Mouse (Mus musculus) heart, embryonic 14.5 days (tissue): ENCODE measurements around the gene Nebl. TPM values are rescaled to one million over a fixed set of nuclear protein-coding genes. Genes with fewer than 3 reads are reported as not detected.

Experiments
- ATAC-seq: fragments of 200-750 bp; cut with Nextera tagmentation; 2 replicates; pipeline ENCODE4 v1.8.0; 2017; ENCODE audit warnings: low read depth, moderate TSS enrichment; ENCODE audit not compliant: insufficient number of reproducible peaks, insufficient read depth, low FRiP score
- H3K27ac ChIP-seq, 2 experiments: fragments of 200-500 bp in 1 of 2; fragments of 300-500 bp in 1 of 2; sonication (generic) in 1 of 2; replicated peaks in 1 of 2; 2 replicates each; pipeline ENCODE4 v1.5.1; 2012 to 2014; ENCODE audit warnings: low read depth in 2 of 2, low read length in 2 of 2, control low read depth in 1 of 2, mild to moderate bottlenecking in 1 of 2, mixed read lengths in 1 of 2; ENCODE audit not compliant: control insufficient read depth in 1 of 2, insufficient read depth in 1 of 2
- H3K27me3 ChIP-seq: fragments of 300-500 bp; sonication (generic); 2 replicates; pipeline ENCODE4 v1.6.1; 2014; ENCODE audit warnings: mild to moderate bottlenecking, low read length, control low read depth; ENCODE audit not compliant: control insufficient read depth, insufficient read depth
- H3K36me3 ChIP-seq: fragments of 300-500 bp; sonication (generic); 2 replicates; pipeline ENCODE4 v1.6.1; 2014; ENCODE audit warnings: mild to moderate bottlenecking, control low read depth, low read length, mixed read lengths; ENCODE audit not compliant: control insufficient read depth, insufficient read depth
- H3K4me1 ChIP-seq, 2 experiments: fragments of 200-500 bp in 1 of 2; fragments of 300-500 bp in 1 of 2; sonication (generic) in 1 of 2; 2 replicates each; pipeline ENCODE4 v1.6.1; 2012 to 2014; ENCODE audit warnings: low read length in 2 of 2, control low read depth in 1 of 2, mixed read lengths in 1 of 2; ENCODE audit not compliant: control insufficient read depth in 2 of 2, insufficient read depth in 2 of 2
- H3K4me2 ChIP-seq: fragments of 300-500 bp; sonication (generic); 2 replicates; pipeline ENCODE4 v1.6.1; 2014; ENCODE audit warnings: mild to moderate bottlenecking, low read length
- H3K4me3 ChIP-seq, 2 experiments: fragments of 200-500 bp in 1 of 2; fragments of 300-500 bp in 1 of 2; sonication (generic) in 1 of 2; 2 replicates each; pipeline ENCODE4 v1.5.1; 2012 to 2014; ENCODE audit warnings: low read length in 2 of 2, mild to moderate bottlenecking in 2 of 2, control low read depth in 1 of 2, low read depth in 1 of 2, moderate library complexity in 1 of 2; ENCODE audit not compliant: control insufficient read depth in 1 of 2, insufficient read depth in 1 of 2
- H3K9ac ChIP-seq: fragments of 300-500 bp; sonication (generic); 2 replicates; pipeline ENCODE4 v1.6.1; 2014; ENCODE audit warnings: mild to moderate bottlenecking, low read length
- H3K9me3 ChIP-seq: fragments of 300-500 bp; sonication (generic); 2 replicates; pipeline ENCODE4 v1.6.1; 2016; ENCODE audit warnings: low read length, control low read depth; ENCODE audit not compliant: control insufficient read depth
- WGBS: fragments of 180-500 bp; shearing (Covaris S2); extraction: QIAGEN DNeasy Blood & Tissue Kit; methylation state at CpG from one replicate; pipeline ENCODE4 v1.1.7; 2014; 5-methylcytosine and 5-hydroxymethylcytosine counted together
- polyA plus RNA-seq: library from polyadenylated mRNA; unstranded; fragments of >200 nt; fragmentation: Nextera tagmentation; extraction: Ambion mirVana; gene quantifications from 2 replicates; pipeline ENCODE4 v1.2.1, GENCODE M21; 2014

Nebl gene
- polyA plus RNA-seq, 1 experiment from 2014 or later = 364 TPM

DNA sequence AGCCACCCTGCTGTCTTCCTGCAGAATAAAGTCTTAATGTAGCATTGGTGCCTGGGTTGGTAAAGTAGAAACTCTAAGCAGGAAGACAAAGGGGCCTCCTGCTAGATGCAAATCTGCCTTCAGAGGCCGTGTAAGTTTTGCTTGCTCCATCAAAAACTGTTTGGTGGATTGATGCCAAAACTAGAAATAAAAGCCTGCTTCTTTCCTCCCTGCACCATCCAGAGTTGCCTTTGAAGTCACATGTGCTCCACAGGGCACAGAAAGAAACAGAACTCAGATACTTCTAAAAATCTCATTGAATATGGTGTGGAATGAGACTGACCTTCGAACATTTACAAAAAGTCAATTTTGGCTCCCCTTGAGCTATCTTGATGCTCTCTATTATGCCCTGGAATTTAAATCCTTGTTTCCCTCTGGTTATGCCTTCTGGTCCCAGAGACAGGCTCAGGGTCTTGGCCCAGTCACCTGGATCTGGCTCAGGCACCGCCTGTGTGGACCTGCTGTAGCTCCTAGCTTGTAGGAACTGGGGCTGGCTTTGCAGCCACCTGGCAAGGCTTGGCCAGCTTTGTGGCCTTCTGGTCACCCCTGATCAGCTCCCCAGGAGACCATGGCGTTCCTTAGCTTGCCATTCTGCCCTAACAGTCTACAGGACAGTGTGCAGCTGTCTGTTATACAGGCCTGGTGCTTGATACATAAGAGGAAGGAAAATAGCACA is 47.8 kb downstream of the Nebl start:
- ATAC-seq = no peak
- Histone ChIP-seq H3K36me3 (no peaks in the 10 kb centered on the region), H3K4me1 (no peaks in the 10 kb centered on the region), H3K27me3 (no peaks in the 10 kb centered on the region), H3K4me3 (no peak overlapping the region), H3K9ac (no peak overlapping the region), H3K27ac (no peak overlapping the region), H3K9me3 (no peaks in the 10 kb centered on the region), H3K4me2 (no peak overlapping the region)
- 70% methylated on average over 4 of the region's 4 CpGs for WGBS

DNA sequence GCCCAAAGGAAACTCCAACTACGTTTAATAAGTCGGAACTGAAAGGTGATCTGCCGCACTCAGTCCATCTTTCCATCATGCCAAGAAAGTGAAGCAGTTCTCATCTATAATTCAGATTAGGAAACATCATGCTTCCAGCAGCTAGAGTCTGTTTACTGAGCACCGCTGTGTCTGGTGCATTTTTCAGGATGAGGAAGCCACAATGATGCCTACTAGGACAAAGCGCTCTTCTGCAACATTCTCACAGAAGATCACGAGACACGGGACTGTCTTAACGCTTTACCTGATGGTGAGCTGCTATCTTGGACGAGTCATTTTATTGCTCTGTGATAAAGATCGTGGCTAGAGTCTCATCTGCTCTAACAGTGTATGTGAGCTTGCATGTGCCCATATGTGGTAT is 59.1 kb downstream of the Nebl start:
- WGBS = 87% methylated on average over 10 of the region's 10 CpGs
- Histone ChIP-seq H3K9me3 (no peaks in the 10 kb centered on the region), H3K9ac (no peak overlapping the region), H3K4me3 (no peak overlapping the region), H3K4me1 (no peaks in the 10 kb centered on the region), H3K27me3 (no peaks in the 10 kb centered on the region), H3K36me3 (no peaks in the 10 kb centered on the region), H3K4me2 (no peak overlapping the region), H3K27ac (no peak overlapping the region)
- ATAC-seq = no peak

DNA sequence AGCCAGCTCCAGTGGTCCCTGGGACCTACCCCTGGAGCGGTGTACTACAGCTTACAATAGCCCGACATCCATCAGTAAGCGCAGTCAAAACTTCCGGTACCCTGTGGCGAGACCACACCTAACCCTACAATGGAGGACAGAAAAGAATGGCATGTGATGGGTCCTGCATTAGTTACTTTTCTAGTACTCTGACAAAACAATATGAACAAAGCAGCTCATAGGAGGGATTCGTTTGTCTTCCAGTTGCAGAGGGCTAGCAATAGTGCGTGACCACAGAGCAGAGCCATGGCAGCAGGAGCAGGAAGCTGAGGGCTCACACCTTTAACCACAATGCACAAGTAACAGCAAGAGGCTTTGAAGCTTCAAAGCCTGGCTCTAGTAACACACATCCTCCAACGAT is 59.7 kb downstream of the Nebl start:
- no peak for ATAC-seq
- Histone ChIP-seq H3K27ac (no peak overlapping the region), H3K9me3 (no peaks in the 10 kb centered on the region), H3K36me3 (no peaks in the 10 kb centered on the region), H3K4me3 (no peak overlapping the region), H3K9ac (no peak overlapping the region), H3K4me2 (no peak overlapping the region), H3K27me3 (no peaks in the 10 kb centered on the region), H3K4me1 (no peaks in the 10 kb centered on the region)
- 82% methylated on average over 8 of the region's 8 CpGs for WGBS

DNA sequence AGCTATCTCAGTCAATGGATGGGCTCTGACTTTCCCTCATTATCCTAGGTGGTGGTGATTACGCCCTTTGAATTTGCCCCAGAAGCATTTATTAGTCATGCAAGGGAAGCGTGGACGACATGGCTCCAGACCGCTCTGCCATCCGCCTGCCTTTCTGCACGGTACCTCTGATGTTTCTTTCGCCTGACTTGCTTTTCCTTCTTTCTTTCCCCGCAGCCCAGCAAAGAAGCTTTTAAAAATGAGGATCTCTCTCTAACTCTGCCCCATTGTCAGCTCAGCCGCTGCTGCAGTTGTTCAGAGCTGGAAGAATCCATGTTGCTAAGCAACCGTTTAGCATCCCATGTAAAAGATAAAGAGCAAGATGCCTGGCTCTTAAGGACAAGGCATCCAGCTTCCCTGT is 61.3 kb downstream of the Nebl start:
- H3K9ac ChIP-seq = no peak overlapping the region
- 36% methylated on average over 10 of the region's 10 CpGs for WGBS
- ATAC-seq = no peak
- H3K9me3 ChIP-seq = no peaks in the 10 kb centered on the region
- no peaks in the 10 kb centered on the region for H3K4me1 ChIP-seq
- no peak overlapping the region for H3K4me3 ChIP-seq
- H3K36me3 ChIP-seq = no peaks in the 10 kb centered on the region
- H3K4me2 ChIP-seq = no peak overlapping the region
- H3K27ac ChIP-seq = no peak overlapping the region
- no peaks in the 10 kb centered on the region for H3K27me3 ChIP-seq

DNA sequence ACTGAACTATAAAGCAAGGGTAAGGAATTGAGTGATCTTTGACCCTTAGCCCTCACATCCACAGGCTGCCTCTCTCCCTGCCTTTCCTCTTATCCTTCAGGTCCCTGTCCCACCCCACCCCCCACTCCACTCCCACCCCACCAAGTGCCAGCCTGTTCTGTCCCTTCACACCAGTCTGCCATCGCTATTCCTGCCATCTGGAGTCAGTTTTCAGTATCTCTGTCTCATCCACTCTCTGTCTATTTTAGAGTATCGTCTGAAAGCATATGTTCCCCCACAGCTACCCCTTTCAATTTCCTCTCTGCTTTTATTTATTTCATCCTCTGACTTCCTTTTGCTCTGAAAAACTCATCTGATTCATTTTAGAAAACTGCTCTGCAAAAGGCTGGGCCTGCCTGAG is 62.3 kb downstream of the Nebl start:
- Histone ChIP-seq H3K4me2 (no peak overlapping the region), H3K9ac (no peak overlapping the region), H3K9me3 (no peaks in the 10 kb centered on the region), H3K27me3 (no peaks in the 10 kb centered on the region), H3K4me1 (no peaks in the 10 kb centered on the region), H3K4me3 (no peak overlapping the region), H3K36me3 (no peaks in the 10 kb centered on the region), H3K27ac (no peak overlapping the region)
- ATAC-seq = no peak
- 54% methylated on average over 2 of the region's 2 CpGs for WGBS

DNA sequence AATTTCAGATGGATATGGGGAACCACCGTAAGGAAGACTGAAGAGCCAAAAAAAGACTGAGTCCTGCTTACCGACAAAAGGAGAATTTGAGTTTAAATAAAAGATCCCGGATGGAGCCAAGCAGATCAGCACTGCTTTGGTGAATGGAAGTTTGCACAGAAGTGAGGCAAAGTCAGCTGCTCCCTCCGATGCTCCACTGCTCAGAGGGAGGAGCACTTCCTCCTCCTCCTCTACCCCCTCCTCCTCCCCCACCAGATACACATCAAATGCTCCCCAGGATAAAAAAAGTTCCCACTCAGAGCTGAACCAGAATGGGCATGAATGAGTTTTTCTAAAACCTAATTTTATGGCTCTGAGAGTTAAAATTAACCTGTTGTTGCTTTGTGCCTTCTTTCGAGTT is 73.1 kb downstream of the Nebl start:
- Histone ChIP-seq H3K4me1 (no peaks in the 10 kb centered on the region), H3K36me3 (no peaks in the 10 kb centered on the region), H3K4me3 (no peak overlapping the region), H3K4me2 (no peak overlapping the region), H3K27ac (no peak overlapping the region), H3K9me3 (0 out of 2 replicates have a peak, but pooled peaks cover 5% of the 10 kb centered on the region), H3K9ac (no peak overlapping the region), H3K27me3 (no peaks in the 10 kb centered on the region)
- no peak for ATAC-seq
- 72% methylated on average over 5 of the region's 5 CpGs for whole genome bisulfite sequencing

DNA sequence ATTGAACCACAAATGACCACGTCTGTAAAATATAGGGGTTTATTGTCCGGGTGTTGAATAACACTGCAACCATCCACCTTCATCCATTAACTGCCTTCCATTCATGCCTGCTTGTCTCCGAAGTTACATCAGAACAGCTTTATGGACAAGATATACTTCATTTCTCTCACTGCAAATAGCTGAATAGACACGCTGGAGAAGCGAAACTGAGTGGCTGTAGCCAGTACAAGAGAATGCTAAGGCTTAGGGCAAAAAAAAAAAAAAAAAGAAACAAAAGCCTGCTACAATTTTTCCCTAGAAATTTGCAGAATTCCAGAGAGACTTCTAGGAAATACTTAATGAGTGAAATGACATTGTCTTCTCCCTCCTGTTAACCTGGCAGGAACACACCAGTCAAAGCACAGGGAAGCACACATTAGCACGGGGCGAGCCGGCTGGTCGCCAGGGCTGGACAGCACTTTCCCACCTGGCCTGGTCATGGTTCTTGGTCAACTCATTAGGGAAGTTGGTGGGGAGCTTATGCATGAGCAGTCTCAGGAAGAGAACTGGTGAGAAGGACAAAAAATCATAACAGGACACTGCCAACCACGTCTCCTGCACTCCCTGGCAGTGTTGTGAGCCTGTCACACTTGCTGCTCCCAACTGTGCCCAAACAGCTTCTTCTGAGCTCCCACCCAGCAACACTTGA is 81.0 kb downstream of the Nebl start:
- H3K9me3 ChIP-seq = no peaks in the 10 kb centered on the region
- 82% methylated on average over 10 of the region's 10 CpGs for WGBS
- H3K27me3 ChIP-seq = no peaks in the 10 kb centered on the region
- H3K27ac ChIP-seq = no peak overlapping the region
- H3K4me2 ChIP-seq = no peak overlapping the region
- ATAC-seq = no peak
- H3K4me3 ChIP-seq = no peak overlapping the region
- H3K9ac ChIP-seq = no peak overlapping the region
- no peaks in the 10 kb centered on the region for H3K36me3 ChIP-seq
- H3K4me1 ChIP-seq = no peaks in the 10 kb centered on the region

DNA sequence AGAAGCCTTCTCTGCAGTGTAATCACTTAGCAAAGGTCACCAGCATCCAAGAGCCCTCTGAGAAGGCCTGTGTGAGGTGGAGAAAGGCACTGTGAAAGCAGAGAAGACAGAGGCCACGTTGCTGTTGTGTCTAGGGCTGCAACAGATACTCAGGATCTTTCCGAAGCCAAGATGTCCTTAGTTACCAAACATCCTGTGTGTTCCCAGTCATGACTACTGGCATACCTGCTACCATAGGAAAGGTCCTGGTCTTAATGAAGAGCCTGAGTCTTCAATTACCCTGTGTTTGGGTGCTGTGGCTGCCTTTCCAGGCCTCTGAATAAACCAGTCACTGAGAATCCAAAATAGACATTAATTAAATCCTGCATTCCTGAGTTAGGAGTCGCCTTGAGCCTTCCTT is 81.5 kb downstream of the Nebl start:
- no peak for ATAC-seq
- Histone ChIP-seq H3K36me3 (no peaks in the 10 kb centered on the region), H3K4me1 (no peaks in the 10 kb centered on the region), H3K4me2 (no peak overlapping the region), H3K4me3 (no peak overlapping the region), H3K9me3 (no peaks in the 10 kb centered on the region), H3K27me3 (no peaks in the 10 kb centered on the region), H3K27ac (no peak overlapping the region), H3K9ac (no peak overlapping the region)
- 79% methylated on average over 3 of the region's 3 CpGs for WGBS
